Mouse (Mus musculus) adrenal gland, postnatal 25 days (tissue): ENCODE measurements around the gene Parg. TPM values are rescaled to one million over a fixed set of nuclear protein-coding genes. Genes with fewer than 3 reads are reported as not detected.

Experiments
- DNase-seq: peaks from one replicate; pipeline ENCODE4 v3.0.0; 2021; ENCODE audit warnings: mixed read lengths
- total RNA-seq: library from RNA; stranded (reverse); gene quantifications from 2 replicates; pipeline ENCODE4 v1.2.3, GENCODE M21; 2021

Gene Parg
- total RNA-seq, 1 experiment from 2014 or later, result 73.1 TPM

- DNase-seq, result peak; percentile 83
These were observed 120.3 kb downstream of the Parg start, which contains the start of gene Ogdhl for GRCm38 (mm10) chr14:32321732-32322685. TSS of gene Ogdhl (plus strand) at chr14:32322019.

GRCm38 (mm10) chr14:32323221-32323620 lies 121.5 kb downstream of the Parg start:
- no peak for DNase-seq

- DNase-seq, result no peak
These were observed 125.6 kb downstream of the Parg start for GRCm38 (mm10) chr14:32327366-32327765.

GRCm38 (mm10) chr14:32332515-32333445 lies 131.0 kb downstream of the Parg start:
- no peak for DNase-seq

GRCm38 (mm10) chr14:32336021-32336420 lies 134.3 kb downstream of the Parg start:
- DNase-seq, result no peak

GRCm38 (mm10) chr14:32336547-32336946 lies 134.8 kb downstream of the Parg start:
- no peak for DNase-seq

- DNase-seq, result no peak
These were observed 140.1 kb downstream of the Parg start for GRCm38 (mm10) chr14:32341823-32342222.

- DNase-seq, result no peak
These were observed 142.4 kb downstream of the Parg start for GRCm38 (mm10) chr14:32344176-32344575.

GRCm38 (mm10) chr14:32344694-32345093 lies 142.9 kb downstream of the Parg start:
- no peak for DNase-seq

Other genes with a start within 250 kb of the Parg start
- gene Galnt15, start 173.0 kb upstream of the Parg start, total RNA-seq, result 4.3 and 4.6 TPM in 2 replicates
- 37.6 and 51.6 TPM in 2 replicates for gene Oxnad1, start 116.6 kb upstream of the Parg start, total RNA-seq
- 54.5 and 69.4 TPM in 2 replicates for gene Dph3, start 116.2 kb upstream of the Parg start, total RNA-seq
- not detected in 2 replicates for gene Msmb, start 59.9 kb upstream of the Parg start, total RNA-seq
- gene Ncoa4, start 42.1 kb upstream of the Parg start, total RNA-seq, result 151 and 193 TPM in 2 replicates
- 121 and 174 TPM in 2 replicates for gene Timm23, start 51 bp upstream of the Parg start, total RNA-seq
- gene Ogdhl, start 120.1 kb downstream of the Parg start, total RNA-seq, result 7.5 and 9.4 TPM in 2 replicates
- not detected in 2 replicates for gene 1700024G13Rik, start 186.4 kb downstream of the Parg start, total RNA-seq